Mouse (Mus musculus): ENCODE measurements at regions not wholly inside any gene's neighbourhood (a gene's known extent, or its start where the extent isn't known, plus 50 kb on each side); places are given as distances from the start of the nearest gene placed in this dataset.

DNA sequence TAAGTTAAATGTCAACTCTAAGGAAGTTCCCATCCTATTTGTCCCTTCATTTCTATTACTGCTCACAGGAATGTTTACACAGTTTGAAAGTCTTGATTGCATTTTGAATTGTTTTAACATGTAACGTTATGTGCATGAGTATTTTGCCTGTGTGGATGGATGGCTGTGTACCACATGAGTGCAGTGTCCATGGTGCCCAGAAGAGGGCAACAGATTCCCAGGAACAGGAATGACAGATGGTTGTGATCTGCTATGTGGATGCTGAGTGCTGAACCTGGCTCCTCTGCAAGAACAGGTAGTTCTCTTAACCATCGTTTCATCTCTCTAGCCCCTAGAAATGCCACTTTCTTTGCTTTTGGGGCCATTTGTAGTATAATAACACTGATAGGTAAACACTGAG is 597.9 kb upstream of the Zwint start:
- DNase-seq (ENCODE audit: low spot score in 2 of 2), result no peak

DNA sequence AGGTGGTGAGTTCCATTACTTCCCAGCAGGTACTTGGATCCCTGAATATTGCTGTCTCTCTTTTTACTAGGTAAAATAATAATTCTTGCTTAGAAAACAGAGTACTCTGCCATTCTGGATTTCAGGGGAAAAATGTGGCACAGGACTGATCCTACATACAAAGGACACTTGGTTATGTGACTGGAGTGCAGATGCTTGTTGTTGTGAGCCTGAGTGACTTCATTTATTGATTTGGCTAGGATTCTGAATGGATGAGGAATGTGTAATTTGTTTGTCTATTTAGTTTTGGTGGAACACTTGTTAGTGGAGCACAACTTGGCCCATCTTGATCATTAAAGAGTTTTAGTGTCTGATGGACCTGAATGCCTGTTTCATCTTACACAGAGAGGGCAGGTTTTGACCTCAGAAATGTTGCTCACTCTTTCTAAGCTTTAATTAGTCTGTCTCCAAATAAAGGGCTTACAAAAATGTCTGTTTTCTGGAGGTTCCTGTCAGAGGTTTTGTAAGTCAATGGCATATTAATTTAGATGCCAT is 583.4 kb upstream of the Zwint start:
- DNase-seq (ENCODE audit: low spot score in 2 of 2), result no peak

DNA sequence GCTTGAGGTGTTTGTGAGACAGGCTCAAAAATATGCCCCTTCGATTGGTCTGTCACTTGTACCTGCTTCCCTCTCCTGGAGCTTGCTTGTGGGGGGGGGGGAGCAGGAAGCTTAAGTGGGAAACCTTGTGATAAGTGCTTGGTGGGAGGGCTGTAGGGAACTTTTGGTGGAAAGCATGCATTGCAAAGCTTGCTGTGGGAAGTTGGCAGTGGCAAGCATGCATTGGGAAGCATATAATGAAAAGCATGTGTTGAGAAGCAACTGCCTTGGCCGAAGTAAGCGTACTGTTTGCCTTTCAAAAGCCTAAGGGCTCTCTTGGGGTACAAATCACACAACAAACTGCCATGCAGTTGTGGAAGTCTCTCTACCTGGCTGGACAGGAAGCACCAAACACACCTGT is 576.3 kb upstream of the Zwint start:
- no peak for DNase-seq (ENCODE audit: low spot score in 2 of 2)

DNA sequence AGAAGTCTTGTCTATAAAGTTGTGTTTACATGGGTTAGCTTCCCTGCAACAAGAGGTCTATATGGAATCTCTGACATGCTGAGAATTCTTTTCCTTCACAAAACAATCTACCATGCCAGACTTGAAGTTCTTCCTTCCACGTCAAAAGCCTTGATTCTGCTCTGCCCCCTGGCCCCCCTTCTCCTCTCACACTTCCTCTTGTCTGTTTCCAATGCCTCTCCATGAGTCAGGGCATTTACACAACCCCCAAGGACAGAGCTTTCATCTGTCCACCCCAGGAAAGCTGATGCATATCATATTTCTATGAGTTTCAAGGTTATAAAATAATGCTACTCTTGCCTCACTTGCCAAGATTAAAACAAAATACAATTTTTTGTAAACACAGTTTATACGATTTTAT is 557.7 kb upstream of the Zwint start:
- DNase-seq (ENCODE audit: low spot score in 2 of 2), result no peak

DNA sequence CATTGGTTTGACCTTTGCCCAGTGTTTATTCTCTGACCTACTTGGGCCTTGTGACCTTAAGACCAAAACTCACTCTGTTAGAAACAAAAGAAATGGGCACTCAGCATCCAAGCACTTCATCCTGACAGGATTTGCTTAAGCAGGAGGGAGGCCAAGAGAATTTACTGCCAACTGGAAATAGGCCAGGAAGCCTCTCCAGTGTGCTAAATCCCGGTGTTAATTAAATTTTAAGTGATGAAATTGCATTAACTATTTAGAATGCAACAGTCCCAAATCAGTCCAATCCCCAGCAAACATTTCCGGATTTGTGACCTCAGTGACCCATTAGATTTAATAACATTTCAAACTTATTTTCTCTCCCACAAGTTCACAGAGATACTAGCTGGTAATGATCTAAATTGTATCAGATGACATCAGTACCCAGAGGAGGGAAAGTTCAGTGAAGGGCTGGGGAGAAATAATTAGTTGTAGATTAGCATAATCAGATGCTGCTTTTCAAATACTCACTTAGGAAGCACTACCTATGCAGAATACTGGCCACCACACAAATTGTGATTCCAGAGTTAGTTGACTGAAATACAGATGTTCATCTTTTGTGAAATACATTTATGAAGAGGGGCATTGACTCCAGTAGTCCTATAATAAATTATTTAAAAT is 555.4 kb upstream of the Zwint start:
- peak; percentile 2 to 50 for DNase-seq (ENCODE audit: low spot score in 2 of 2)

DNA sequence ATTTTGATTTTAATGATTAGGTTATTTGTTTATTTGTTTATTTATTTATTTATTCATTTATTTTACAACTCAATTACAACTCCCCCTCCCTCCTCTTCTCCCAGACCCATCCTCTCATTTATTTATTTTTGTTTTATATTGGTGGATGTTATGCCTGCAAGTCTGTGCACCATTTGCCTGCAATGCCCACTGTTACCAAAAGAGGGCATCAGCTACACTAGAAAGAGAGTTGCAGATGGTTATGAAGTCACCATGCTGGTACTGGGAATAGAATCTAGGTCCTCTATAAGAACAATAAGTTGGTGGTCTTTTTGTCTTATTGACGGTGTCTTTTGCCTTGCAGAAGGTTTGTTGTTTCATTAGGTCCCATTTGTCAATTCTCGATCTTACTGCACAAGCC is 535.2 kb upstream of the Zwint start:
- no peak for DNase-seq (ENCODE audit: low spot score in 2 of 2)

DNA sequence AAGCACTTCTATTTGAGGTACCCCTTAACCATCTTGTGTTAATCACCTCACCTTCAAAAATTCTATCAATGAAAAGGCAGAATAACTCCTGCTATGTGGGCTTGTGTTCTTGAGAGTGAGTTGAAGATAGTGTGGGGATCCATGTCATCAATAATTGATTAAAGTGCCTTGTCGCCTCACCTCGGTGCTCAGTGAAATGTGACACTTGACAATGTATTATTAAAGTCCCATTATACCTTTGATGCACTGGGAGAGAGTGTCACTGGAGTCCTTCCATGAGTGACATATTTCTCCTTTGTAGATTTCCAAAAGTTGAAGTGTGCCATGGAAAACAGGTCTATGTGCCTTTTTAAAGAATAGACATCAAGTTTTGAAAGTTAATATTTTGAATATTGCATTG is 522.2 kb upstream of the Zwint start:
- no peak for DNase-seq (ENCODE audit: low spot score in 2 of 2)

Measured in frontal cortex, postnatal 36 days (tissue).